Mouse (Mus musculus) megakaryocyte, adult 5-6 weeks (primary cell): ENCODE measurements around the gene Celf6. TPM values are rescaled to one million over a fixed set of nuclear protein-coding genes. Genes with fewer than 3 reads are reported as not detected.

Source experiments
- total RNA-seq, 2 experiments: library from RNA; stranded (forward) in 1 of 2; stranded (reverse) in 1 of 2; fragments of 153-499, 151-499 nt in 1 of 2; fragments of 221-1000, 200-1000 nt in 1 of 2; gene quantifications; 2 replicates each; pipeline versions ENCODE4 v1.2.3 to v1.2.4; 2015 to 2017

Celf6 gene
- total RNA-seq, 2 experiments from 2014 or later, result not detected

Other genes starting within 250 kb of the Celf6 start
- 3.1 and 4.7 TPM in 2 replicates for gene Bbs4, start 224.4 kb upstream of the Celf6 start, total RNA-seq (2015)
- gene Bbs4, start 224.4 kb upstream of the Celf6 start, total RNA-seq (2017), result 5.8 and 7.6 TPM in 2 replicates
- gene Arih1, start 91.3 kb upstream of the Celf6 start, total RNA-seq (2015), result 84.9 and 95.7 TPM in 2 replicates
- 71.7 and 94.6 TPM in 2 replicates for gene Arih1, start 91.3 kb upstream of the Celf6 start, total RNA-seq (2017)
- gene Hexa, start 38.4 kb upstream of the Celf6 start, total RNA-seq (2015), result 159 and 162 TPM in 2 replicates
- 252 and 269 TPM in 2 replicates for gene Hexa, start 38.4 kb upstream of the Celf6 start, total RNA-seq (2017)
- gene Tmem202, start 38.1 kb upstream of the Celf6 start, total RNA-seq (2015), result 0.75 and 1.4 TPM in 2 replicates
- gene Tmem202, start 38.1 kb upstream of the Celf6 start, total RNA-seq (2017), result 0.41 and 0.59 TPM in 2 replicates
- gene Parp6, start 39.4 kb downstream of the Celf6 start, total RNA-seq (2015), result 29.8 and 35.2 TPM in 2 replicates
- 22.9 and 23.0 TPM in 2 replicates for gene Parp6, start 39.4 kb downstream of the Celf6 start, total RNA-seq (2017)
- 192 and 215 TPM in 2 replicates for gene Pkm, start 78.5 kb downstream of the Celf6 start, total RNA-seq (2015)
- gene Pkm, start 78.5 kb downstream of the Celf6 start, total RNA-seq (2017), result 908 and 975 TPM in 2 replicates
- gene Gramd2, start 102.2 kb downstream of the Celf6 start, total RNA-seq (2015), result 0.58 and 0.66 TPM in 2 replicates
- gene Gramd2, start 102.2 kb downstream of the Celf6 start, total RNA-seq (2017), result 0.88 and 1.3 TPM in 2 replicates
- gene Senp8, start 172.8 kb downstream of the Celf6 start, total RNA-seq (2015), result 4.1 and 7.5 TPM in 2 replicates
- gene Senp8, start 172.8 kb downstream of the Celf6 start, total RNA-seq (2017), result 4.2 and 4.8 TPM in 2 replicates
- gene Myo9a, start 173.0 kb downstream of the Celf6 start, total RNA-seq (2015), result 18.0 and 19.0 TPM in 2 replicates
- gene Myo9a, start 173.0 kb downstream of the Celf6 start, total RNA-seq (2017), result 32.4 and 38.7 TPM in 2 replicates